8 mouse cellular contexts compared by ENCODE assay signal in genomic region chr17:74527729-74528607, GRCm38 (mm10). TPM values are rescaled to one million over a fixed set of nuclear protein-coding genes. Genes with fewer than 3 reads are reported as not detected.
A peak's percentile ranks its signal among the peaks of the same experiment; 100 is the strongest.
DNase-seq lines count a peak whose midpoint lies in the region; ATAC-seq lines count a peak whose summit lies in the region.

Gene Birc6, plus strand, starts transcription at chr17:74528295.

- WGBS in heart, embryonic 14.5 days = under 1% methylated on average over 69 of the region's 71 CpGs
- WGBS in liver, embryonic 13.5 days (ENCODE audit: insufficient replicate concordance) = under 1% methylated on average over 70 of the region's 71 CpGs
- under 1% methylated on average over 71 of the region's 71 CpGs for WGBS in stomach, embryonic 16.5 days

- ATAC-seq in CD4-positive, CD25-positive, alpha-beta regulatory T cell, adult 4 months = peak; percentile 85
- ATAC-seq in heart, embryonic 14.5 days (ENCODE audit: insufficient number of reproducible peaks, insufficient read depth, low FRiP score, low read depth) = peak; percentile 98
- peak; percentile 94 for ATAC-seq in liver, embryonic 13.5 days (ENCODE audit: low read depth)
- ATAC-seq in stomach, embryonic 16.5 days (ENCODE audit: insufficient read depth, low FRiP score) = peak; percentile 97

- peaks cover 0 to 29% of the 10 kb centered on the region in 2 experiments; a peak in 2 of 4 replicates for H3K4me1 ChIP-seq in heart, embryonic 14.5 days (ENCODE audit: control insufficient read depth in 2 of 2, insufficient read depth in 2 of 2, low read length in 2 of 2)
- peaks cover 39% of the 10 kb centered on the region for H3K4me1 ChIP-seq in liver, embryonic 13.5 days (replicated peaks)
- H3K4me1 ChIP-seq in stomach, embryonic 16.5 days (ENCODE audit: control insufficient read depth, insufficient read depth, low read length) = peaks cover 17% of the 10 kb centered on the region

- peak within 1 kb of the TSS; percentile 91 for H3K4me2 ChIP-seq in heart, embryonic 14.5 days (ENCODE audit: low read length)
- H3K4me2 ChIP-seq in liver, embryonic 13.5 days = peak within 1 kb of the TSS; percentile 86
- H3K4me2 ChIP-seq in stomach, embryonic 16.5 days (ENCODE audit: low read depth, low read length) = peak within 1 kb of the TSS; percentile 81

- H3K4me3 ChIP-seq in heart, embryonic 14.5 days (ENCODE audit: control insufficient read depth in 1 of 2, insufficient read depth in 1 of 2, low read depth in 1 of 2, low read length in 2 of 2) = peak within 1 kb of the TSS; percentile 70 to 98
- H3K4me3 ChIP-seq in liver, embryonic 13.5 days (replicated peaks) = peak within 1 kb of the TSS; percentile 97
- peak within 1 kb of the TSS; percentile 97 for H3K4me3 ChIP-seq in stomach, embryonic 16.5 days (replicated peaks; ENCODE audit: low read length)

- DNase-seq in c-Kit-negative CD71-positive TER-119-positive erythroid progenitor cells, embryonic 14.5 days (ENCODE audit: low read depth, low spot score) = peak; percentile 100
- peak; percentile 99 for DNase-seq in fibroblast of lung, adult 2 months (ENCODE audit: low read depth)
- DNase-seq in kidney, postnatal 14 days = peak; percentile 100
- DNase-seq in liver, embryonic 13.5 days = peak; percentile 98
- DNase-seq in neural tube, embryonic 10.5 days (ENCODE audit: extremely low spot score, low spot score) = peak; percentile 100

- no peaks in the 10 kb centered on the region for H3K9me3 ChIP-seq in heart, embryonic 14.5 days (ENCODE audit: control insufficient read depth, low read length)
- H3K9me3 ChIP-seq in liver, embryonic 13.5 days (replicated peaks) = no peaks in the 10 kb centered on the region
- no peaks in the 10 kb centered on the region for H3K9me3 ChIP-seq in stomach, embryonic 16.5 days (replicated peaks; ENCODE audit: control insufficient read depth, low read length)

- peak within 1 kb of the TSS; percentile 98 to 99 for H3K27ac ChIP-seq in heart, embryonic 14.5 days (replicated peaks in 1 of 2; ENCODE audit: control insufficient read depth in 1 of 2, insufficient read depth in 1 of 2, low read depth in 2 of 2, low read length in 2 of 2)
- H3K27ac ChIP-seq in liver, embryonic 13.5 days = peak within 1 kb of the TSS; percentile 99
- peak within 1 kb of the TSS; percentile 100 for H3K27ac ChIP-seq in stomach, embryonic 16.5 days (ENCODE audit: low read length)

- peak within 1 kb of the TSS; percentile 98 for H3K9ac ChIP-seq in heart, embryonic 14.5 days (ENCODE audit: low read length)
- H3K9ac ChIP-seq in liver, embryonic 13.5 days = peak within 1 kb of the TSS; percentile 97
- H3K9ac ChIP-seq in stomach, embryonic 16.5 days (ENCODE audit: low read length) = peak within 1 kb of the TSS; percentile 91

- H3K36me3 ChIP-seq in heart, embryonic 14.5 days (ENCODE audit: control insufficient read depth, insufficient read depth, low read length) = no peaks in the 10 kb centered on the region
- H3K36me3 ChIP-seq in liver, embryonic 13.5 days = 0 out of 2 replicates have a peak, but pooled peaks cover 2% of the 10 kb centered on the region
- no peaks in the 10 kb centered on the region for H3K36me3 ChIP-seq in stomach, embryonic 16.5 days (ENCODE audit: control insufficient read depth, insufficient read depth, low read length)

- no peaks in the 10 kb centered on the region for H3K27me3 ChIP-seq in heart, embryonic 14.5 days (ENCODE audit: control insufficient read depth, insufficient read depth, low read length)
- no peaks in the 10 kb centered on the region for H3K27me3 ChIP-seq in liver, embryonic 13.5 days
- H3K27me3 ChIP-seq in stomach, embryonic 16.5 days (ENCODE audit: control insufficient read depth, insufficient read depth, low read length) = no peaks in the 10 kb centered on the region

RNA-seq across cellular contexts. Expression of gene Birc6, which starts in this region (rescaled TPM):
- 100 to 1,000 TPM; 156 to 252 TPM for polyA plus RNA-seq in CD4-positive, CD25-positive, alpha-beta regulatory T cell, adult 4 months (2017; shearing (Covaris generic))
- polyA plus RNA-seq in heart, embryonic 14.5 days (2014; fragmentation: Nextera tagmentation; extraction: Ambion mirVana) = 75.3 and 76.6 TPM in 2 replicates
- polyA plus RNA-seq in liver, embryonic 13.5 days (2015; fragmentation: Nextera tagmentation; extraction: Ambion mirVana) = 38.1 and 43.0 TPM in 2 replicates
- polyA plus RNA-seq in stomach, embryonic 16.5 days (2015; fragmentation: Nextera tagmentation; extraction: Ambion mirVana) = 73.9 and 90.2 TPM in 2 replicates

Comparison
In these comparisons a context has a peak if more than half of its experiments do, and no peak if none do; other contexts are left out.
1. Peak in every context shown above with its lines: DNase-seq, ATAC-seq, H3K4me3 ChIP-seq and H3K27ac ChIP-seq.